Mouse (Mus musculus) right cerebral cortex, postnatal 14 days (tissue): Measurements from ENCODE around the gene Phldb3.
A peak's percentile ranks its signal among the peaks of the same experiment; 100 is the strongest.

Source experiments
- DNase-seq: peaks from one replicate; pipeline ENCODE4 v3.0.0; 2022

The Phldb3 gene

DNA sequence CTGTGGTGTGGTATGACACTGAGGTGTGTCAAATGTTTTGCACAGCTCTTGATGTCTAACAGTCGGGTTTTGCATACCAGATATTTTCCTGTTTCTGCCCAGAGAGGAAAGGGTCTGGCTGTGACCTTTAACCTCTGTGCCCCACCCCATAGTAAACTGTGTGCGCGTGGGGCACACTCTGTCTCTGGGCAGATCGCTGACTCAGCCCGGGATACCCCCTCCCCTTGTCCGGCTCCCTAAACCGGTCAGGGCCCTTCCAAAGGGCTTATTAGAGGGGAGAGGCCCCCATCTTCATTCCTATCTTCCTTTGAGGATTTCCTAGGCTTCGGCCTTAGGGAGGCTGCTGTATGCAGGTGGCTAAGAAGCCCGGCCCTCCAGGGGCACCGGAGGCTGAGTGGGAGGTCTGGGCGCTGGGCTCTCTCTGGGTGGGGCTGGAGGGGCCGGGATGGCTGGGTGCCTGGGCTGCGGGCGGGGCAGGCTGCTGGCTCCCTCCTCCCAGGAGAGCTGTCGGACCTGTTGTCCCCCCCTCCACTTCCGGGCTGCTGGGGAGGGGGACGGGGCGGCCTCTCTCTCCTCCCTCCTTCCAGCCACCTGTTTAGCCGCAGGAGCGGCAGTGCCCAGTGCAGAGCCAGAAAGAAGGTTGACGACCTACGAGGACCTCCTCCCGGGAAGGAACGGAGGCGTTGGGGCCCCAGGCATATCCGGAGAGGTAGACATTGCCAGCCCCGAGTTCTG, at the start of gene Phldb3:
TSS of gene Phldb3 (plus strand) at position 620 of the 735 bp plus-strand sequence.
- no peak for DNase-seq

GRCm38 (mm10) chr7:24561450-24561849, 49.1 kb upstream of the Phldb3 start:
- DNase-seq: no peak

GRCm38 (mm10) chr7:24563191-24563836, 47.2 kb upstream of the Phldb3 start:
- DNase-seq: no peak

DNA sequence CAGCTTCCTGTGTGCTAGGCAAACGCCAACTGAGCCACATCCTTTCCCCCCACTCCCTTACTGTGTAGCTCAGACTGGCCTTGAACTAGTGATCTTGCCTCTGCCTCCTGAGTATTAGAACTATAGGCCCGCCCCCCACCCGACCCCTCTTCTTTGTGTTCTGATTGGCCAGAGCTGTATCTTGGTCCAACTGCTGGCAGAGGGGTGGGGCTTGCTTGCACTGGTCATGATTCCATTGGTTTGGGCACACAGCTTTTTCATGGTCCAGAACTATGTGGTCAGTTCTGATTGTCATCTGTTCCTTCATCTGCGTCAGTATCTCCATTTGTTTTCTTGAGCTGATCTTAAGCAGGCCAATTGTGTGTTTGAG, 46.7 kb upstream of the Phldb3 start:
- DNase-seq: no peak

GRCm38 (mm10) chr7:24564607-24565265, 45.8 kb upstream of the Phldb3 start:
- peak; percentile 72 for DNase-seq

- DNase-seq: no peak
Measured at GRCm38 (mm10) chr7:24565627-24566026, 44.9 kb upstream of the Phldb3 start.

- no peak for DNase-seq
Measured at GRCm38 (mm10) chr7:24566206-24566605, 44.4 kb upstream of the Phldb3 start.

- DNase-seq: no peak
Measured at GRCm38 (mm10) chr7:24568512-24568911, 42.1 kb upstream of the Phldb3 start.

GRCm38 (mm10) chr7:24571071-24571470, 39.5 kb upstream of the Phldb3 start:
- DNase-seq: no peak

DNA sequence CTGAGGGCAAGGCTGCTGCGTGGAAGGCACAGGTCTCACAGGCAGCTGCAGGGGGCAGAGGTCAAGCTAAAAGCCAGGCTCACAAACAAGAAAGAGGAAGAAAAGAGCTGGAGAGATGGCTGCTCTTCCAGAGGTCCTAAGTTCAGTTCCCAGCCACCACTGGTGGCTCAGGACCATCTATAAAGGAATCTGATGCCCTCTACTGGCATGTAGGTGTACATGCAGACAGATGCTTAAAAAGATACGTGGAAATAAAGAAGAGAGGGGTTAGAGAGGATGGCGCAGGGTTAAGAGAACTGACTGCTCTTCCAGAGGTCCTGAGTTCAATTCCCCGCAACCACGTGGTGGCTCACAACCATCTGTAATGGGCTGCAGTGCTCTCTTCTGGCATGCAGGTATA, 38.1 kb upstream of the Phldb3 start:
- no peak for DNase-seq

DNA sequence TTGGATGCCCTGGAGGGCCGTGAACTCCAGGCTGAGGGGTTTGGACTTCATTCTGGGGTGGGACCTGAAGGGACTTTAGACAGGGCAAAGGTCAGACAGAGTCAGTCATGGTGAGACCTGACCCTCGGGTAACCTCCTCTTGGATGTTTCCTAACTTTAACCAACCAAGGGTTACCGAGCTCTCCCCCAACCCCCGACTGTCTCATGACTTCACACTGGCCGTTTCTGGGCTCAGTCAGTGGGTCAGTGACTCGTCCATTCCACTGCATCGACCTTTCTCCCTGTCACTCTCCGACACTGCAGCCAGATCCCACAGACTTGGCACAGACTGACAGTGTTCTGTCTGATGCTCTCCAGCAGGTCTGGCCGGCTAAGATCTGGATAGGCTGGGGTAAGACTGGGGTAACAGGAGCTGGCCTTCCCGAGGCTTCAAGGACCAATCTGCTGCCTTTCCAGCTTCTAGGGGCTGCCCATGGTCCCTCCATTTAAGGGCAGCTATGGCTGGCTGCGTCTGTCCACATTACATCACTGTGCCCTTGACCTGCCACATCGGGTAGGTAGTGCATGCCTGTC, 36.3 kb upstream of the Phldb3 start:
- DNase-seq: no peak

- DNase-seq: no peak
Measured at GRCm38 (mm10) chr7:24577811-24578210, 32.8 kb upstream of the Phldb3 start.

- no peak for DNase-seq
Measured at GRCm38 (mm10) chr7:24584876-24585275, 25.7 kb upstream of the Phldb3 start.

DNA sequence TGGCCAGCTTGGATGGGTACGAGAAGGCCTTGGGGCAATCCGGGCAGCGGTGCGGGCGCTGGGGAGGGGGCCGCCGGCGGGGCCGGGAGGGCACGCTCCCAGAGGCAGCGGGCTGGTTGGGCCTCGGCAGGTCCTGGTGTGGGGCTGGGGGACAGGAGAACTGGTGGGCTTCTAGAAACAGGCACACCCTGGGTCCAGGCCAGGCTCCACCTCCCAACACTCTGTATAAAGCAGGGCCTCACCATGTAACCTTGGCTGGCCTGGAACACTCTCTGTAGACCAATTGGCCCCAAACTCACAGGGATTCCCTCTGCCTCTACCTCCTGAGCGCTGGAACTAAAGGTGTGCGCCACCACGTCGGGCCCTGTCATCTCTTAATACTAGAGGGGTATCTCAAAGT, 24.6 kb upstream of the Phldb3 start:
- no peak for DNase-seq

- DNase-seq: no peak
Measured at GRCm38 (mm10) chr7:24586828-24587227, 23.7 kb upstream of the Phldb3 start.

DNA sequence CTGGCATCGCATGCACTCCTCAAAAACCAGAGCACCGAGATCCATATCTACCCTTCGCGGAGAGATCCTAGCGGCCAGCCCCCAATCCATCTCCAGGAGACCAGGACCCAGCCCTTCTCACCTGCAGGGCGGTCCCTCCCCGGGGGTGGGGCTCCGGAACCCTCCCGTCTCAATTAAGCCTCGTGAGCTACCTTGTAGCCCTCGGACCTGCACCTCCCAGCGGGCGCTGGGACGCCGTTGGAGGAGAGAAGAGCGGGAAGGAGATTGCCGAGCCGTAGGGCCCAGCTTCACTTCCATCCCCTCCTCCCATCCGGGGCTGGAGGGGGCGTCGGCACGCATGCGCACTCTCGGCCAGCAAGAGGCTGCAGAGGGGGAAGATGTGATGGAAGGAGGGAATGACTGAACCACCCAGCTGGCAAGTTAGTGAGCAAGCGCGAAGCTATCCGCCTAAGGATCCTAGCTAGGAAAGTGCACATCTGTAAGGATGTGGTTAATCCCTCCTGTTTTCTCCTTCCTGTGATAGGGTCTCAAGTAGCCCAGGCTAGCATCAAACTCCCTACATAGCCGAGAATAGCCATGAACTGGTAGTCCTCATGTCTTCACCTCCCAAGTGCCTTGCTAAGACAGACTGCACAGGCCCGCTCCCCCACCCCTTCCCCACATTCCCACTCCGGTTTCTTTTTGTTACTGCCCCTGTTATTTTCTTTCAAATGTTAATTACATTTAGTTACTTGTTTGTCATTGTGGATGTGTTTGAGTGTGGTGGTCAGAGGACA, 23.0 kb upstream of the Phldb3 start, which contains the start of the genes Ethe1 and Zfp575:
TSS of gene Ethe1 (plus strand) at position 214 of the 776 bp plus-strand sequence.
TSS of gene Zfp575 (minus strand) at position 312 of the 776 bp plus-strand sequence.
- peak; percentile 88 for DNase-seq

DNA sequence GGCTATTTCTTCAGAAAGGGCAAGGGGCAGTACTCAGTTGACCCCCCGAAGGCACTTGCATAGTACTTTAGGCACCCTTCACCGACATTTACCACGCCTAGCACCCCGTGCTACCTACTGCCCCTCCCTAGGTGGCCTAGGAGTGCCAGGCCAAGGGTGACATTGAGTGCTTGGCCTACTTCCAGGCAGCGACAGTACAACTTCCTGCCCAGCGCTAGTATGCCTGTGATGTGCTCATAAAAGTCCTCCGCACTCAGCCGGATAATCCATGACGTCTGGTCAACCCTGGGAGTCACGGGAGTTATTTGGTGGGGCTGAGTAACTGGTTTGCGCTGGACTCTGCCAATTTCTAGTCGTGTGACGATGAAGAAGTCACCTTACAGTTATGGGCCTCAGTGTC, 22.2 kb upstream of the Phldb3 start:
- DNase-seq: no peak

DNA sequence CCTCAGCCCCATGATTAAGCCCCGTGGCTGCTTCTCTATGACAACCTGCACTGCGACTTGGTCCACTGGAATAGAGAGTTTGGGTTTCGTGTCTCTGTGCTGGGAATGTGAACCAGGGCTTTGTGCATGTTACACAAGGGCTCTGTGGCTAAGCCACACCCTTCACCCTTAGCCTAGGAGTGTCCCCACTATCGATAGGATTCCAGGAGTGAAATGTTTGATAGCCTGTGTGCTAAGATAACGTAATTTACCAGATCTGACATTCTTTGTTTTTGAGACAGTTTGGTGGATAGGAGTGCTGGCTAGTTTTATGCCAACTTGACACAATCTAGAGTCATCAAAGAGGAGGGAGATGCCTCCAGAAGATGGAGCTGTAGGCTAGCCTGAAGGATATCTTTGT, 18.8 kb upstream of the Phldb3 start:
- no peak for DNase-seq

GRCm38 (mm10) chr7:24592163-24592562, 18.4 kb upstream of the Phldb3 start:
- DNase-seq: no peak

GRCm38 (mm10) chr7:24592781-24593180, 17.8 kb upstream of the Phldb3 start:
- no peak for DNase-seq

GRCm38 (mm10) chr7:24593621-24594308, 16.8 kb upstream of the Phldb3 start:
- peak; percentile 59 for DNase-seq

- DNase-seq: no peak
Measured at GRCm38 (mm10) chr7:24594309-24594803, 16.2 kb upstream of the Phldb3 start.
